Mouse (Mus musculus) limb, embryonic 10.5 days (tissue): ENCODE measurements at regions not wholly inside any gene's neighbourhood (a gene's known extent, or its start where the extent isn't known, plus 50 kb on each side); places are given as distances from the start of the nearest gene placed in this dataset.

ENCODE experiments used
- DNase-seq: peaks from one replicate; pipeline ENCODE4 v3.0.0-alpha.2; 2017; ENCODE audit warnings: low spot score
- H3K27ac ChIP-seq: fragments of 300-500 bp; sonication (generic); 2 replicates; pipeline ENCODE4 v1.5.1; 2016; ENCODE audit warnings: mild to moderate bottlenecking
- H3K27me3 ChIP-seq: fragments of 300-500 bp; sonication (generic); 2 replicates; pipeline ENCODE4 v1.6.1; 2016; ENCODE audit warnings: low read depth, mild to moderate bottlenecking; ENCODE audit not compliant: poor library complexity, severe bottlenecking
- H3K36me3 ChIP-seq: fragments of 300-500 bp; sonication (generic); 2 replicates; pipeline ENCODE4 v1.6.1; 2016; ENCODE audit warnings: mild to moderate bottlenecking, moderate library complexity
- H3K4me1 ChIP-seq: fragments of 300-500 bp; sonication (generic); 2 replicates; pipeline ENCODE4 v1.6.1; 2016
- H3K4me3 ChIP-seq: fragments of 300-500 bp; sonication (generic); 2 replicates; pipeline ENCODE4 v1.5.1; 2016; ENCODE audit warnings: mild to moderate bottlenecking, moderate library complexity
- H3K9me3 ChIP-seq: fragments of 300-500 bp; sonication (generic); replicated peaks from 2 replicates; pipeline ENCODE4 v1.6.1; 2016; ENCODE audit warnings: mild to moderate bottlenecking
- WGBS: fragments of 180-500 bp; shearing (Covaris S2); methylation state at CpG from one replicate; pipeline ENCODE4 v1.1.7; 2016; 5-methylcytosine and 5-hydroxymethylcytosine counted together

DNA sequence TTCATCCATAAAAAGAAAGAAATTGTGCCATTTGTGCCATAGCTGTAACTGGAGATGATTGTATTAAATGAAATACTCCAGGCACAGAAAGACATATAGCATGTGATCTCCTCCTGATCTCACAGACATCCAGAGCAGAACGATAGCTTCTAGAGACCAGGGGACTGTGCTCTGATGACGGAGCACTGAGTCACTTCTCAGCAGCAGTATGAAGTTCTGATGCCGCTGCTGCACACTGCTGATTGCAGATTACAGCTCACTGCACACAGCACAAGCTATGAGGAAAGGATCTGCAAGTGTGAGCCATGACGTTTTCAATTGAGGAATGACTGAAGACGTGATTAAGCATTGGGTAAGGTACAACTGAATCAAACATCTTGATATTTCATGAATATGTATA is 190.6 kb upstream of the Adamts9 start:
- H3K4me3 ChIP-seq: no peak overlapping the region
- H3K27me3 ChIP-seq: no peaks in the 10 kb centered on the region
- no peak overlapping the region for H3K27ac ChIP-seq
- H3K9me3 ChIP-seq: no peaks in the 10 kb centered on the region
- H3K36me3 ChIP-seq: no peaks in the 10 kb centered on the region
- 0 out of 2 replicates have a peak, but pooled peaks cover 4% of the 10 kb centered on the region for H3K4me1 ChIP-seq
- 93% methylated on average over 5 of the region's 5 CpGs for WGBS
- no peak for DNase-seq

DNA sequence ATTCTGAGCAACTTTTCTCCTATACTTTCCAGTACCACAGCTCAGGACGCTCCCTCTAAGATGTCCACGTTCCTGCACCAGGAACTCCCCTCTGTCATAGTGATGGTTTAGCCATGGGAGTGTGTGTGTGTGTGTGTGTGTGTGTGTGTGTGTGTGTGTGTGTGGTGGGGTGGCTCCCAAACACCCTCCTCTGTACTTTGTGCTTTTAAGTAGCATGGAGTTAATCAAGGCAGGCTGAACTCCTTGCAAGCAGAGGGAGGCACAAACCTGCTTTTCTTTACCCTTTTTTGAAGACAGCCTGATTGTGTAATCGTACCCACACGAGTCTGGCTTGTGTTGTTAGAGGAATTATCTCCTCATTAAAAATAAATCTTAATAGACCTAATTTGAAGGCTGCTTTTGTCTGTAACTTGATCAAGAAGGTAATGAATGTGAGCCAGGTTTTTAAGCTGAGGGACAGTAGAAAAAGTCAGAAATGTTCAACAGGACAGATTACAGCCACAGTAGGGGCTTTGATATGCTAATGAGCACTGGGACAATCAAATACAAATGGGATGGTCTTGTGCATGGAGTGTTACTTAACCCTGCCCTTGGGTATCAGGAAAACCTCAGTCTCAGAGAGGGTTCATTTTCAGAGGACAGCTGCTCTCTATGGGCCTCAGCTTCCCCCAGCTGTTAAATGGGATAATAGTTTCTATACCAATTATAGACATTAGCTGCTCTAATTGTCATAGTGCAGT is 187.8 kb upstream of the Adamts9 start:
- 50% methylated on average over 4 of the region's 4 CpGs for WGBS

DNA sequence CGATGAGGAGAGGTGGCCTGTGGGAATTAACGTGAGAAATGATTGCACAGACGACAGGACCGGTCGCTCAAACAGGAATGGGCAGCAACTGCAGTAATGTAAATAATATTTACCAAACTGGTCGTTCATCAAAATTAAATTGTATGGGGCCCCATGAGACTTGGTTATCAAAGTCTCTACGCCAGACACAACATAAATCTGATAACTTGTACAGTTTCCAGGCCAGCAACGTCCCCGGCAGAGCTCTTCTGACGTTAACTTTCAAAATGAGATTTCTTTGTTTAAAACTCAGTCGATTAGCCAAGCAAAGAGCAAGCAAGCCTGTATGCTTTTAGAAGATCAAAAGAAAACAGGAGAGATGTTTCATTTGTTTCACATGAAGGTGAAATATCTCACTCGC is 176.2 kb upstream of the Adamts9 start:
- WGBS: 73% methylated on average over 12 of the region's 12 CpGs
- DNase-seq: no peak
- no peaks in the 10 kb centered on the region for H3K36me3 ChIP-seq

More for the DNA sequence above, 187.8 kb upstream of the Adamts9 start:
- no peak for DNase-seq
- 0 out of 2 replicates have a peak, but pooled peaks cover 4% of the 10 kb centered on the region for H3K4me1 ChIP-seq
- H3K36me3 ChIP-seq: no peaks in the 10 kb centered on the region
- no peak overlapping the region for H3K27ac ChIP-seq
- H3K27me3 ChIP-seq: no peaks in the 10 kb centered on the region
- no peaks in the 10 kb centered on the region for H3K9me3 ChIP-seq
- H3K4me3 ChIP-seq: no peak overlapping the region

DNA sequence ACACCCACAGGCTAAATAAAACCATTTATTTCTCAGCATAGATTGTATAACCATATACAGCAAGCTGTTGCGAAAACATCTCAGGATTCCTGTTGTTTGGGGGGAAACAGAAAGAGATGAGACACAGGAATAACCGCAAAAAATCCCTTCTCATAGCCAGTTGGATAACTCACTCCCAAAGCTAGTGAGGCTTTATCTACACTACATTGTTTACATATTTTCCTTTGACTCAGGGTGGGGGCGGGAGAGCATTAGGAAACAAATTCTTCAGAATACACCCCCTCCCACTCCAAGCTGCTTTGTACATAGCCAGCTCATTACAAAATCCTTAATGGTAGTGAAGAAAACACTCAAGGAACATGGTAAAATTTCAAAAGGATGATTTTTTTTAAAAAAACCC is 170.1 kb upstream of the Adamts9 start:
- 91% methylated on average over 3 of the region's 3 CpGs for WGBS
- Histone ChIP-seq H3K27ac (no peak overlapping the region), H3K4me3 (no peak overlapping the region), H3K36me3 (no peaks in the 10 kb centered on the region), H3K9me3 (no peaks in the 10 kb centered on the region), H3K4me1 (no peaks in the 10 kb centered on the region), H3K27me3 (no peaks in the 10 kb centered on the region)
- no peak for DNase-seq

More for the DNA sequence above, 176.2 kb upstream of the Adamts9 start:
- no peaks in the 10 kb centered on the region for H3K9me3 ChIP-seq
- H3K4me3 ChIP-seq: no peak overlapping the region
- no peaks in the 10 kb centered on the region for H3K27me3 ChIP-seq
- H3K27ac ChIP-seq: no peak overlapping the region
- H3K4me1 ChIP-seq: no peaks in the 10 kb centered on the region

DNA sequence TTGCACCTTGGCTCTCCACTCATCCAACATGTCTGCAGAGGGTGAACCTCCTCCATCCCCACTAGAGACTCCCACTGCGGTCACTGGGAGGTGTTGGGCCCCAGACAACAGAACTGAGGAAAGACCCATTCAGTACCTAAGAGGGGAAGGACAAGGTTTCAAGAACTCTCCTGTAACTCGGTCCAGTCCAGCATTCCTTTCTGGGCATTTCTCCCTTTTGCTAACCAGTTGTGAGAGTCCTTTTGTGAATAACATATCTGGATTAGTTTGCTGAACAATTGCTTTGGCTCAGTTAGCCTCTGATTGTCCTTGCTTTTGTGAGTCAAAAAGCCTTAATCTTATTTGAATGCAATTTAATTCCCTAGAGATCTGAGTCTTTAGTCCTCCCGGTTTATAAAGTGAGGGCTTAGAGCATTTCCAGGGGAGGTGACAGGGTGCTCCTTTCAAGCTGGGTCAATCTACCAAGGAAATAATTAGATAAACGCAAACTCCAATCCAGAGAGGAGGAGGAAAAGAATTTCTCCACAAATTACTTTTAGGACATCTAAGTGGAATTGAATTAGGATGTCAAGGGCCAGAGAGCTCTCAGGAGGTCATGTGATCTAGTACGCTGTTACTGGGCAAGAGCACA is 151.6 kb upstream of the Adamts9 start:
- Histone ChIP-seq H3K9me3 (no peaks in the 10 kb centered on the region), H3K4me1 (no peaks in the 10 kb centered on the region), H3K4me3 (no peak overlapping the region), H3K27me3 (no peaks in the 10 kb centered on the region), H3K36me3 (no peaks in the 10 kb centered on the region), H3K27ac (no peak overlapping the region)
- WGBS: 68% methylated on average over 5 of the region's 5 CpGs
- no peak for DNase-seq

DNA sequence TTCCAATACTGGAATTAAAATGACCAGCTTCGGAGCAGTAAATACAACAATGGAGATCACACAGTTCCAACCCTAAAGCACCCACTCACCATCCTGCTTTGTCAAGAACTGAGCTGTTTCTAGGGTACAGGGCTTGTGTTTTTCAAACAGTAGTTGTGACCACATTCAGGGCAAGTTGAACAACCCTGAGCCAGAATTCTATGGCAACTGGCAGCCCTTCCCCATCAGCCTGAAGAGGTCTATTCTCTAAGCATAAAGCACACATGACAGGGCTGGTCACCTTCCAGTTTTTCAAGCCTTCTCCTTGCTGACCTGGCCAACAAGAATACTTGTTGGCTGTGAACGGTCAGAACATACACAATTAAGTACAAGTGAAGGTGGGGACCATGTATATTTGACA is 150.5 kb upstream of the Adamts9 start:
- no peaks in the 10 kb centered on the region for H3K36me3 ChIP-seq
- H3K4me3 ChIP-seq: no peak overlapping the region
- H3K27me3 ChIP-seq: no peaks in the 10 kb centered on the region
- no peaks in the 10 kb centered on the region for H3K4me1 ChIP-seq
- 91% methylated on average over 2 of the region's 2 CpGs for WGBS
- H3K9me3 ChIP-seq: no peaks in the 10 kb centered on the region
- H3K27ac ChIP-seq: no peak overlapping the region
- no peak for DNase-seq

DNA sequence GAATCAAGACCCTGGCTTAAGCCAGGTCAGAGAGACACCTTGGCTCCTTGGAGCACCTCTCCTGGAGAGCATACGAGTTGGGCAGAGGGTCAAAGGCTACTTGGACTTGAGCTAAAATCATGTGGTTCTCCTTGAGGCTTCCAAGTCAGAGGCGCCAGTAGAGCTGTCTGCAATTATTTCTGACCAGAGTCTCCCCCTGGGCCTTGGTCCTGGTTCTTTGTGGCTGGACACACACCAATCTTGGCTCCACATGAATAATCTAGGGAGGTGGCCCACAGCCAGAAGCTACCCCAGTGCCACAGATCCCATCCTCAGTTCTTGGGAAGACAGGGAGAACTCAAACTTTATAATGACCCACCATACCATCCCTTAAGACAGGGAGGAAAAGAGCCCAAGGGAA is 144.0 kb upstream of the Adamts9 start:
- H3K27me3 ChIP-seq: no peaks in the 10 kb centered on the region
- no peak for DNase-seq
- WGBS: 89% methylated on average over 2 of the region's 2 CpGs
- no peaks in the 10 kb centered on the region for H3K4me1 ChIP-seq
- no peak overlapping the region for H3K4me3 ChIP-seq
- no peaks in the 10 kb centered on the region for H3K9me3 ChIP-seq
- H3K36me3 ChIP-seq: no peaks in the 10 kb centered on the region
- H3K27ac ChIP-seq: no peak overlapping the region

DNA sequence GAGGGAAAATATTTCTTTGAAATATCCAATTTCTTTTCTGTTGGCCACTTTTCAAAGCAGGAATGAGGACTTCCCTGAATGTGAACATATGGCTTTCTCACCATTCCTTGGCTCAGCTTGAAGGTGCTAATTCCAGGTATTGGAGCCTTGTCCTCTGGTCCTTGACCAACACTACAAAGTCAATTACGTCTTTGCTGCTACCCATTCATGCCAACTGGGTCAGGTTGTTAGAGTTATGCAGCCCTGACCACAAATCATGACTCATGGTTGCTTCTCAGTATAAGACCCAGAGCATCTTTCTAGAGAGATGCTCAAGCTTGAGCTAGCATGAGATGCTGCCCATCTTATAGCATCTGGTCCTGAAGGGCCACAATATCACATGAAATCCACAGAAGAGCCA is 141.0 kb upstream of the Adamts9 start:
- no peak for DNase-seq
- Histone ChIP-seq H3K27me3 (no peaks in the 10 kb centered on the region), H3K36me3 (no peaks in the 10 kb centered on the region), H3K27ac (no peak overlapping the region), H3K4me3 (no peak overlapping the region), H3K4me1 (no peaks in the 10 kb centered on the region), H3K9me3 (no peaks in the 10 kb centered on the region)
- 94% methylated on average over 1 of the region's 1 CpGs for WGBS

DNA sequence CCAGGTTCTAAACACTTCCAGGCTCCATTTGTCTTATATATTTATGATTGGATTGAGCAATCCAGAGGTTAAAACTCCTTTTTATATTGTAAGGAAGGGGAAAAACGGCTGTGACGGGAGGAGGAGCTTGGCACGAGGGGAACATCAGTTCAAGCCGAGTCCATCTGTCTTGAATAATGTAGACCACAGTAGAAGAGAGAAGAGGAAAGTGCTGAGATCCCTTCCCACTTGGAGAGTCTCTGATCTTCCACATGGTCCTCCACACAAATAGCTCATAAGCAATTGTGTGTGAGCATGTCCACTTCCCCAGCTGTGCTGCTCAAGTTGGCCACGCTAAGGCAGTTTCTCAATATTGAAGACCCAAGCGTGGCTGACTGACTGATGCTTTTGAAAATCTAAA is 140.4 kb upstream of the Adamts9 start:
- no peaks in the 10 kb centered on the region for H3K36me3 ChIP-seq
- H3K4me3 ChIP-seq: no peak overlapping the region
- no peak for DNase-seq
- no peaks in the 10 kb centered on the region for H3K27me3 ChIP-seq
- no peak overlapping the region for H3K27ac ChIP-seq
- H3K9me3 ChIP-seq: no peaks in the 10 kb centered on the region
- no peaks in the 10 kb centered on the region for H3K4me1 ChIP-seq
- 92% methylated on average over 6 of the region's 6 CpGs for WGBS

DNA sequence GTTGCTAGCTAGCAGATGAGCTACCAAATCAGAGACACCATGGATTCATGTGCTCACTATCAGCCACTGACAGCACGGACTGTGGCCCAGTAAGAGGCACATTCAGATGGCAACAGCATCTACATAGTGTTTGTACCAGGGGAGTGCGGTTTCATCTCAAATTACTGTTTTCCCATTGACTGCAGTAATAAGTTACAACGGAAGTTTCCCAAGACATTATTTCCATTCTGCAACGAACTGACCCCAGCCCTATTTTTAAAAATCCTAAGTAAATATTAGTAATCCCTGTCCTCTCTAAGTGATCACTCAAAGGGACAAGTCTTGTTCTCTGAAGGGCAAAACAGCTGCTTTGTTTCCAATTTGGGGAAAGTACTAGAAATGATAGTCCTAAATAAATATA is 138.9 kb upstream of the Adamts9 start:
- DNase-seq: no peak
- no peak overlapping the region for H3K27ac ChIP-seq
- H3K36me3 ChIP-seq: no peaks in the 10 kb centered on the region
- H3K27me3 ChIP-seq: no peaks in the 10 kb centered on the region
- no peak overlapping the region for H3K4me3 ChIP-seq
- H3K9me3 ChIP-seq: no peaks in the 10 kb centered on the region
- 87% methylated on average over 4 of the region's 4 CpGs for WGBS
- H3K4me1 ChIP-seq: no peaks in the 10 kb centered on the region

DNA sequence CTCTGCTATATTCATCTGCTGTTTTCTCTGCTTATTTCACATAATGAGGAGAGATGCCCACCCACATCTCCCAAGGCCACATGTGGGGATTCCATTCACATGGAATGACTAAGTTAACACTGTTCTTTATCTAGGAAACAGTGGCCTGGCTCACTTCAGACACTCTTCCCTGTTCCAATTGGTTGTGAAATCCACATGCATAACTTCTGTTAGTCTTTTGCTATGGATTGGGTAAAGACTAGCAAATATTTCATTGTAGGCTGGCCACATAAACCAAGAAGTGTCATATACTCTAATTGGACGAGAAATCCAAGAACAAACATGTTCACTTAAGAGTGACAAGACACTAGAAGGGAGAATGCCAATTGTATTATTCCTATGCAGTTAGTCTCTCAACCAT is 133.4 kb upstream of the Adamts9 start:
- H3K27ac ChIP-seq: no peak overlapping the region
- no peaks in the 10 kb centered on the region for H3K9me3 ChIP-seq
- 83% methylated on average over 1 of the region's 1 CpGs for WGBS
- H3K36me3 ChIP-seq: no peaks in the 10 kb centered on the region
- no peak overlapping the region for H3K4me3 ChIP-seq
- H3K27me3 ChIP-seq: no peaks in the 10 kb centered on the region
- H3K4me1 ChIP-seq: no peaks in the 10 kb centered on the region
- DNase-seq: no peak

DNA sequence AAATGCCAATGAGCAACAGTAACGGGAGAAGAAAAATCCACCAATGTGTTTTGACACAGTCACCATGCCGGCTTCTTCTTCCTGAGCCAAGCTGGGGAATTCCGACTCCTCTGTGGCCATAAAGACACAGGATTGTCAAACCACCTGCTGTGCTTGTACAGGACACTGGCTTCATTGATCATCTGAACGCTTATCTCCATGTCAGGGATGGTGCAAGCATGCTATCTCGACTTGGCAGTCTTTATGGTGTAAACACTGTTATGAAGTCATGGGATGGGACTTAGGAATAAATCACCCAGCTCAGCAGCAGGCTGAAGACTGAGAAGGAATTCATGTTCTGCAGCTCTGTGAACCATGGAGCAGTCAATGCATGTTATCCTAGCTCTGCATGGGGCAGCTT is 132.6 kb upstream of the Adamts9 start:
- WGBS: 76% methylated on average over 5 of the region's 5 CpGs
- Histone ChIP-seq H3K4me3 (no peak overlapping the region), H3K4me1 (no peaks in the 10 kb centered on the region), H3K9me3 (no peaks in the 10 kb centered on the region), H3K27me3 (no peaks in the 10 kb centered on the region), H3K36me3 (no peaks in the 10 kb centered on the region), H3K27ac (no peak overlapping the region)
- no peak for DNase-seq

DNA sequence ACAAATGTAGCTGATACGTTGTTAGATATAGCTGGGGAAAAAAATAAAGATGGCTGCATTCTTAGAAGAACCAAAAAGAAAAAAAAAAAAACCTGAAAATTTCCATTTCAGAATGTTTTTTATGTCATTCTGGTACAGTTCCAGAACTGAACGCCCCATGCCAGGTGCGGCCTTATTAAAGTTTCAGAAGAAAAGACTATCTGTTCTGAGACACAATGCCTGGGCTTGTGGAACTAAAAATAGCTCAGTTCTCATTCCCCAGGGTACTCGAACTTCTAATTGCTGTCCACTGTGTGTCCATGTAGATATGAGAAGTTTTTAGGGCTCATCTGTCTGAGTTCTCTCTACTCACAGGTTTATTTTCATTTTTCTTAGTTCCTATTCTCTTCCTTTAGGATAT is 131.7 kb upstream of the Adamts9 start:
- Histone ChIP-seq H3K27me3 (no peaks in the 10 kb centered on the region), H3K36me3 (no peaks in the 10 kb centered on the region), H3K4me1 (no peaks in the 10 kb centered on the region; the same call in 1 of the 2 replicates), H3K27ac (no peak overlapping the region), H3K9me3 (no peaks in the 10 kb centered on the region), H3K4me3 (no peak overlapping the region)
- WGBS: 89% methylated on average over 4 of the region's 4 CpGs
- no peak for DNase-seq
